Mouse (Mus musculus): ENCODE data around the gene H2-Q7. TPM values are rescaled to one million over a fixed set of nuclear protein-coding genes. Genes with fewer than 3 reads are reported as not detected.
"Not testable (repeated sequence)": the region's sequence is repeated elsewhere in the genome, so short reads cannot be mapped to it uniquely, and the experiment has no call there.

H2-Q7 gene
- polyA plus RNA-seq, 1 experiment from 2014 or later, result 2.5 TPM

DNA sequence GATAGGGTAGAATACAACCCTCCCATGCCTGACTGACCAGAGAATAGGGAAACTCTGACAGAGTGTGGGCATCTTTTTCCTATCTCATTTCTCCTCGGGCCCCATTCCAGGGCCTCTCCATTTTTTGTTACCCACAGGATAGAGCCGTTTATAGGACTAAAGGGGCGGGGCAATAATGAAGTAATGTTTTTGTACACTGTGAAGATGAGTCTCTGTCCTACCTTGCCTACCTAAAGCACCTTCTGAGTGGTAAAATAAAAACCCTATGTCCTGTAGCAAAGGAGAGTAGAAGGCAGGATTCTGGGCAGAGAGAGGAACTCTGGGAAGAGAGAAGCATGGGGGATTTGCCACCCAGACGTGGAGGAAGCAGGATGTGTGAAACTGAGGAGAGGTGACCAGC lies 19.4 kb upstream of the H2-Q7 start:
- not testable (repeated sequence) for H3K4me3 ChIP-seq (replicated peaks; ENCODE audit: low read depth, low read length); H3K27ac ChIP-seq (replicated peaks; ENCODE audit: low read depth, low read length); H3K4me1 ChIP-seq (ENCODE audit: control insufficient read depth, insufficient read depth, low read length); H3K4me2 ChIP-seq (ENCODE audit: low read length); H3K36me3 ChIP-seq (ENCODE audit: control insufficient read depth, insufficient read depth, low read length); H3K9ac ChIP-seq (replicated peaks; ENCODE audit: low read length); ATAC-seq (ENCODE audit: low FRiP score, low TSS enrichment); H3K9me3 ChIP-seq (ENCODE audit: control insufficient read depth, low read length); H3K27me3 ChIP-seq (ENCODE audit: control insufficient read depth, insufficient read depth, low read length); DNase-seq
- WGBS, result 73% methylated on average over 4 of the region's 4 CpGs

DNA sequence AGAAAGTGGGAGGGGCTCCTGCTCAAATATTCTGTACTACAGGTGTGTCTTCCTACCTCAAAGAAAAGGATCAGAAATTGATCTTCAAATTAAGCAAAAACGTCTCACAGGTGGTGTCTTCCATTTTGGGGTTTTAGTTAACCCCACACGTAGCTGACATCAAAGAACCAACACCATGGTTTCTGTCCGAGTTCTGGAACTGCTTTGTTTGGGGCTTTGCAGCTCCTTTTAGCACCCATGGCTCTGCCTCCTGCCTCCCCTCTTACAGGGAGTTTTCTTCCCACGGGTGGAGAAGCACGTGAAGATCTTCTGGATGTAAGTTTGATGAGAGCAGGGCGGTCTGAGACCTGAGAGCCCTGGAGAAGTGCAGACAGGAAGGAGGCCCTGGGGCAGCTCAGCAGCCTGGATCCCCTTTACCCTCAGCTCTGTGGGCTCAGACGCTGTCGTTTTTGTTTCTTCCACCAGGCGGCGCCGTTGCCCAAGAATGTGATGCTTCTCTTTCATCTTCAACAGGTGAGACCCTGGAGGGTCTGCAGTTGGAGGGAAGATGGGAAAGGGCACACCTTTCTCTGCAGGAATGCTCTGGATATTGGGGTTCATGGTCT lies 18.6 kb upstream of the H2-Q7 start:
- not testable (repeated sequence) for ATAC-seq (ENCODE audit: low FRiP score, low TSS enrichment); H3K9ac ChIP-seq (replicated peaks; ENCODE audit: low read length); H3K27ac ChIP-seq (replicated peaks; ENCODE audit: low read depth, low read length); H3K27me3 ChIP-seq (ENCODE audit: control insufficient read depth, insufficient read depth, low read length); H3K4me2 ChIP-seq (ENCODE audit: low read length); H3K9me3 ChIP-seq (ENCODE audit: control insufficient read depth, low read length); H3K4me1 ChIP-seq (ENCODE audit: control insufficient read depth, insufficient read depth, low read length); H3K4me3 ChIP-seq (replicated peaks; ENCODE audit: low read depth, low read length); H3K36me3 ChIP-seq (ENCODE audit: control insufficient read depth, insufficient read depth, low read length)
- peak; percentile 69 for DNase-seq
- WGBS, result 16% methylated on average over 11 of the region's 11 CpGs

DNA sequence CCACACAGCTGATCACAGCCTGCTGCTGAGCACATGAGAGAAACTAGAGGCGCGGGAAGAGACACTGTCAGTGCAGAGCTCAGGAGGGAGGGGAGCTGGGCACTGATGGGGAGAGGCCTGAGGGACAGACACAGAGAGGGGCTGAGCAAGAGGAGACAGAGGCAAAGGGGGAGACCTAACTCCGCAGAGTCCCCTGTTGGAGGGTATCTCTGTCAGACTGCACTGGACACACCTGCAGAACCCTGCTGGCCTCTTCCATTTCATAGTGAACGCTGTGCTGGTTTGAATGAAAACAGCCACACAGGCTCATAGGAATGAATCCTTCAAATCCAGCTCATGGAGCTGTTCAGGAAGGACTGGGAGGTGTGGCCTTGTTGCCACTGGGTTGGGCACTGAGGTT lies 17.6 kb upstream of the H2-Q7 start:
- 91% methylated on average over 4 of the region's 4 CpGs for WGBS

DNA sequence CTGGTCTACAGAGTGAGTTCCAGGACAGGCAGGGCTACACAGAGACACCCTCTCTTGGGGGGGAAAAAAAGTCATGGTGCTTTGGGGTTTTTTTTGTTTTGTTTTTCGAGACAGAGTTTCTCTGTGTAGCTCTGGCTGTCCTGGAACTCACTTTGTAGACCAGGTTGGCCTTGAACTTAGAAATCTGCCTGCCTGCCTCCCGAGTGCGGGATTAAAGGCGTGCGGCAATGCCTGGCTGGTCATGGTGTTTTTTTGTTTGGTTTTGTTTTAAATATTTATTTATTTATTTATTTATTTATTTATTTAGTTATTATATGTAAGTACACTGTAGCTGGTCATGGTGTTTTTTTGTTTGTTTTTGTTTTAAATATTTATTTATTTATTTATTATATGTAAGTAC lies 16.6 kb upstream of the H2-Q7 start:
- 89% methylated on average over 5 of the region's 5 CpGs for WGBS
- not testable (repeated sequence) for ATAC-seq (ENCODE audit: low FRiP score, low TSS enrichment)

More for the DNA sequence above, 17.6 kb upstream of the H2-Q7 start:
- not testable (repeated sequence) for DNase-seq; H3K4me2 ChIP-seq (ENCODE audit: low read length); H3K4me1 ChIP-seq (ENCODE audit: control insufficient read depth, insufficient read depth, low read length); H3K9me3 ChIP-seq (ENCODE audit: control insufficient read depth, low read length); ATAC-seq (ENCODE audit: low FRiP score, low TSS enrichment); H3K27me3 ChIP-seq (ENCODE audit: control insufficient read depth, insufficient read depth, low read length); H3K9ac ChIP-seq (replicated peaks; ENCODE audit: low read length); H3K4me3 ChIP-seq (replicated peaks; ENCODE audit: low read depth, low read length); H3K27ac ChIP-seq (replicated peaks; ENCODE audit: low read depth, low read length); H3K36me3 ChIP-seq (ENCODE audit: control insufficient read depth, insufficient read depth, low read length)

DNA sequence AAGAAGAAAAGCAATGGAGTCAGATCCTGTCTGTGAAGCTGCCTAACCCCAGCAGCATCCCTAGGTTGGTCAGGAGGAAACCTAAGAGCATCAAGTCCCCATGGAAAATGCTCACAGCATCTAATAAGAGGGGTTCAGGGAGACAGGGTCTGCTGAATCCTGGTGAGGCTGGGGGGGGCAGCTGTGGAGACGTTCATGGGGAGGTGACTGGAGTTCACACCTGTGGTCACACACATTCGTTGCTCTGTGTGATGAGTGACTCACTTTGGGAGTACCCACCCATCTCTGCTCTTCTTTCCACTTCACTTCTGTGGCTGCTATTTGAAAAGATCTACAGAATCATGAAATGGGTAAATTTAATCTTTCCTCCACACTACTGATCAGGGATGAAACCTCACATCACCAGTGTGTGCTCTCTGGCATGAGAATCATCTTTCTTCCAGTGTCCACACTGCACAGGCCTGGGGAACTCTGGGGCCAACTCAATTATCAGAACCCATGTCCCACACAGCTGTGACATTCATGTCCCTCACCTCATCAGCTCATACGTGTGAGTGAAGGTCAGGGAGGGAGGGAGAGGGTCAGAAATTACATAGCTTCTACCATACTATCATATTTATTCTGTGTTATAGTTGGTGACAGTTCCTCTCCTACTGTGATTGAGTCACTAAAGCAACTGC lies 15.7 kb upstream of the H2-Q7 start:
- 85% methylated on average over 3 of the region's 3 CpGs for WGBS

More for the DNA sequence above, 16.6 kb upstream of the H2-Q7 start:
- not testable (repeated sequence) for H3K27me3 ChIP-seq (ENCODE audit: control insufficient read depth, insufficient read depth, low read length); H3K4me2 ChIP-seq (ENCODE audit: low read length); H3K4me3 ChIP-seq (replicated peaks; ENCODE audit: low read depth, low read length); H3K4me1 ChIP-seq (ENCODE audit: control insufficient read depth, insufficient read depth, low read length); H3K36me3 ChIP-seq (ENCODE audit: control insufficient read depth, insufficient read depth, low read length); H3K9ac ChIP-seq (replicated peaks; ENCODE audit: low read length); H3K9me3 ChIP-seq (ENCODE audit: control insufficient read depth, low read length); H3K27ac ChIP-seq (replicated peaks; ENCODE audit: low read depth, low read length); DNase-seq

DNA sequence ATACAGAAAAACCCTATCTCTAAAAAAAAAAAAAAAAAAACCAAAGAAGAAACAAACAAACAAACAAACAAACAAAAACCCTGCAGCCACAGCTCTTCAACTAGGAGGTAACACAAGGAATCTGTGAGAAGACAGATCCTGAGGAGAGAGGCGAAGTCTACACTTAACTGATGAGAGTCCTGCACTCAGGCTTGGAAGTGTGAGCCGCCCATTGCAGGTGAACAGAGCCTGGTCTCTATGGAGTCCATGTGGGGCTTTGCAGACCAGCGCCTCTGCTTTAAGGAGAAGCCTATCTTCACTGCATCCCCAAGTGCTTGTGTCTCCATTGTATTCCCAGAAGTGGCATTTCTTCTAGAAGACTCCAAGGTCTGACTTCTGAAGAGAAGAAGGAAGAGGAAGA lies 14.8 kb upstream of the H2-Q7 start:
- H3K27ac ChIP-seq (replicated peaks; ENCODE audit: low read depth, low read length); ATAC-seq (ENCODE audit: low FRiP score, low TSS enrichment); DNase-seq; H3K9me3 ChIP-seq (ENCODE audit: control insufficient read depth, low read length); H3K27me3 ChIP-seq (ENCODE audit: control insufficient read depth, insufficient read depth, low read length); H3K36me3 ChIP-seq (ENCODE audit: control insufficient read depth, insufficient read depth, low read length); H3K4me3 ChIP-seq (replicated peaks; ENCODE audit: low read depth, low read length); H3K4me2 ChIP-seq (ENCODE audit: low read length); H3K4me1 ChIP-seq (ENCODE audit: control insufficient read depth, insufficient read depth, low read length); H3K9ac ChIP-seq (replicated peaks; ENCODE audit: low read length): not testable (repeated sequence)
- 92% methylated on average over 3 of the region's 3 CpGs for WGBS

More for the DNA sequence above, 15.7 kb upstream of the H2-Q7 start:
- not testable (repeated sequence) for H3K4me2 ChIP-seq (ENCODE audit: low read length); DNase-seq; H3K9me3 ChIP-seq (ENCODE audit: control insufficient read depth, low read length); H3K27me3 ChIP-seq (ENCODE audit: control insufficient read depth, insufficient read depth, low read length); H3K4me3 ChIP-seq (replicated peaks; ENCODE audit: low read depth, low read length); H3K9ac ChIP-seq (replicated peaks; ENCODE audit: low read length); H3K27ac ChIP-seq (replicated peaks; ENCODE audit: low read depth, low read length); H3K36me3 ChIP-seq (ENCODE audit: control insufficient read depth, insufficient read depth, low read length); ATAC-seq (ENCODE audit: low FRiP score, low TSS enrichment); H3K4me1 ChIP-seq (ENCODE audit: control insufficient read depth, insufficient read depth, low read length)

DNA sequence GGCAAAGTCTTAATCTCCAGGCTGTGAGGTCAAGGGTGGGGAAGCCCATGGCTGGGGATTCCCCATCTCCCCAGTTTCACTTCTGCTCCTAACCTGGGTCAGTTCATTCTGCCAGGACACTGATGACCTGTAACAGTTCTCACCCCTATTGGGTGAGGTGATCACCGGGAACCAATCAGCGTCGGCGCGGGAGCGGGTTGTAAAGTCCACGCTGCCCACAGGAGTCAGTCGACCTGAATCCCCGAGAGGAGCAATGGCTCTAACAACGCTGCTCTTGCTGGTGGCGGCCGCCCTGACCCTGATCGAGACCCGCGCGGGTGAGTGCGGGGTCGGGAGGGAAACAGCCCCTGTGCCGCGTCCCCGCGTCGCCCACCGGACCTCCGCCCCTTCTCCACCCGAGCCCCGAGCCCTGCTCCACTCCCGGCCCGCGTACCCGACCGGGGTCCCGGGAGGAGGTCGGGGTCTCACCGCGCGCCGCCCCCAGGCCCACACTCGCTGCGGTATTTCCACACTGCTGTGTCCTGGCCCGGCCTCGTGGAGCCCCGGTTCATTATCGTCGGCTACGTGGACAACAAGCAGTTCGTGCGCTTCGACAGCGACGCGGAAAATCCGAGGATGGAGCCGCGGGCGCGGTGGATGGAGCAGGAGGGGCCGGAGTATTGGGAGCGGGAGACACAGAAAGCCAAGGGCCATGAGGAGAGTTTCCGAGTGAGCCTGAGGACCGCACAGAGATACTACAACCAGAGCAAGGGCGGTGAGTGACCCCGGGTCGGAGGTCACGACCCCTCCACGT lies 14.1 kb upstream of the H2-Q7 start, which contains the start of gene H2-Q6:
TSS of gene H2-Q6 (plus strand) at position 227 of the 793 bp plus-strand sequence.
- under 1% methylated on average over 48 of the region's 66 CpGs for WGBS
- not testable (repeated sequence) for H3K36me3 ChIP-seq (ENCODE audit: control insufficient read depth, insufficient read depth, low read length); H3K27ac ChIP-seq (replicated peaks; ENCODE audit: low read depth, low read length); H3K9me3 ChIP-seq (ENCODE audit: control insufficient read depth, low read length); H3K27me3 ChIP-seq (ENCODE audit: control insufficient read depth, insufficient read depth, low read length); H3K4me1 ChIP-seq (ENCODE audit: control insufficient read depth, insufficient read depth, low read length)
- DNase-seq (peak; percentile 65), ATAC-seq (ENCODE audit: low FRiP score, low TSS enrichment) (peak; percentile 51; the same call in 1 of the 2 replicates)
- H3K4me3 ChIP-seq (replicated peaks; ENCODE audit: low read depth, low read length), result peak within 1 kb of the TSS; percentile 33
- peak within 1 kb of the TSS; percentile 58 for H3K4me2 ChIP-seq (ENCODE audit: low read length)
- peak within 1 kb of the TSS; percentile 26; the same call in 1 of the 2 replicates for H3K9ac ChIP-seq (replicated peaks; ENCODE audit: low read length)

DNA sequence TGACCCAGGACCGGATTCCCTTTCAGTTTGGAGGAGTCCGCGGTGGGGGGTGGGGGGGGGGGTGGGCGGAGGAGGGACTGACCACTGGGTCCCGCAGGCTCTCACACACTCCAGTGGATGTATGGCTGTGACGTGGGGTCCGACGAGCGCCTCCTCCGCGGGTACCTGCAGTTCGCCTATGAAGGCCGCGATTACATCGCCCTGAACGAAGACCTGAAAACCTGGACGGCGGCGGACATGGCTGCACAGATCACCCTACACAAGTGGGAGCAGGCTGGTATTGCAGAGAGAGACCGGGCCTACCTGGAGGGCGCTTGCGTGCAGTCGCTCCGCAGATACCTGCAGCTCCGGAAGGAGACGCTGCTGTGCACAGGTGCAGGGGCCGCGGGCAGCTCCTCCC lies 13.5 kb upstream of the H2-Q7 start:
- WGBS, result 13% methylated on average over 27 of the region's 28 CpGs
- H3K4me1 ChIP-seq (ENCODE audit: control insufficient read depth, insufficient read depth, low read length); H3K27me3 ChIP-seq (ENCODE audit: control insufficient read depth, insufficient read depth, low read length); H3K36me3 ChIP-seq (ENCODE audit: control insufficient read depth, insufficient read depth, low read length); H3K9ac ChIP-seq (replicated peaks; ENCODE audit: low read length); H3K9me3 ChIP-seq (ENCODE audit: control insufficient read depth, low read length); H3K27ac ChIP-seq (replicated peaks; ENCODE audit: low read depth, low read length): not testable (repeated sequence)
- DNase-seq (peak; percentile 28), ATAC-seq (ENCODE audit: low FRiP score, low TSS enrichment) (peak; percentile 29; the same call in 1 of the 2 replicates)
- H3K4me2 ChIP-seq (ENCODE audit: low read length), result peak overlapping the region; percentile 58
- peak overlapping the region; percentile 33; the same call in 1 of the 2 replicates for H3K4me3 ChIP-seq (replicated peaks; ENCODE audit: low read depth, low read length)
